Mouse (Mus musculus) heart, embryonic 10.5 days (tissue): ENCODE data around the gene Nkpd1. TPM values are rescaled to one million over a fixed set of nuclear protein-coding genes. Genes with fewer than 3 reads are reported as not detected.

ENCODE experiments used
- DNase-seq: peaks from one replicate; pipeline ENCODE4 v3.0.0-alpha.2; 2017; ENCODE audit warnings: low spot score
- H3K27ac ChIP-seq: fragments of 300-500 bp; sonication (generic); 2 replicates; pipeline ENCODE4 v1.5.1; 2016; ENCODE audit warnings: mild to moderate bottlenecking
- H3K27me3 ChIP-seq: fragments of 300-500 bp; sonication (generic); 2 replicates; pipeline ENCODE4 v1.6.1; 2016; ENCODE audit warnings: mild to moderate bottlenecking; ENCODE audit not compliant: poor library complexity, insufficient read depth, severe bottlenecking
- H3K36me3 ChIP-seq: fragments of 300-500 bp; sonication (generic); 2 replicates; pipeline ENCODE4 v1.6.1; 2016; ENCODE audit warnings: mild to moderate bottlenecking, moderate library complexity
- H3K4me1 ChIP-seq: fragments of 300-500 bp; sonication (generic); 2 replicates; pipeline ENCODE4 v1.6.1; 2016; ENCODE audit warnings: mild to moderate bottlenecking
- H3K4me3 ChIP-seq: fragments of 300-500 bp; sonication (generic); 2 replicates; pipeline ENCODE4 v1.5.1; 2016; ENCODE audit warnings: mild to moderate bottlenecking, moderate library complexity
- H3K9me3 ChIP-seq: fragments of 300-500 bp; sonication (generic); 2 replicates; pipeline ENCODE4 v1.6.1; 2016; ENCODE audit warnings: mild to moderate bottlenecking, moderate library complexity
- WGBS: fragments of 180-500 bp; shearing (Covaris S2); methylation state at CpG from one replicate; pipeline ENCODE4 v1.1.7; 2016; 5-methylcytosine and 5-hydroxymethylcytosine counted together
- polyA plus RNA-seq: library from polyadenylated mRNA; unstranded; fragments of >200 nt; fragmentation: Nextera tagmentation; extraction: Ambion mirVana; gene quantifications from 2 replicates; pipeline ENCODE4 v1.2.1, GENCODE M21; 2016

Gene Nkpd1
- polyA plus RNA-seq, 1 experiment from 2014 or later: 0.14 TPM

GRCm38 (mm10) chr7:19491731-19492130, 25.9 kb upstream of the Nkpd1 start:
- WGBS: 2% methylated on average over 26 of the region's 26 CpGs
- peaks cover 68% of the 10 kb centered on the region for H3K27me3 ChIP-seq
- H3K27ac ChIP-seq: peak overlapping the region; percentile 59; the same call in 1 of the 2 replicates
- peaks cover 18% of the 10 kb centered on the region for H3K4me1 ChIP-seq
- H3K9me3 ChIP-seq: no peaks in the 10 kb centered on the region
- peak overlapping the region; percentile 56 for H3K4me3 ChIP-seq
- DNase-seq: no peak
- peaks cover 21% of the 10 kb centered on the region; the same call in 1 of the 2 replicates for H3K36me3 ChIP-seq

GRCm38 (mm10) chr7:19494751-19495474, 22.7 kb upstream of the Nkpd1 start:
- no peak for DNase-seq
- peaks cover 20% of the 10 kb centered on the region for H3K4me1 ChIP-seq
- no peaks in the 10 kb centered on the region for H3K9me3 ChIP-seq
- peaks cover 6% of the 10 kb centered on the region; the same call in 1 of the 2 replicates for H3K36me3 ChIP-seq
- no peak overlapping the region for H3K27ac ChIP-seq
- peaks cover 39% of the 10 kb centered on the region for H3K27me3 ChIP-seq
- H3K4me3 ChIP-seq: no peak overlapping the region
- 74% methylated on average over 25 of the region's 25 CpGs for WGBS

- H3K27ac ChIP-seq: no peak overlapping the region
- WGBS: 64% methylated on average over 20 of the region's 20 CpGs
- no peaks in the 10 kb centered on the region for H3K9me3 ChIP-seq
- H3K36me3 ChIP-seq: peaks cover 6% of the 10 kb centered on the region; the same call in 1 of the 2 replicates
- peaks cover 32% of the 10 kb centered on the region for H3K27me3 ChIP-seq
- DNase-seq: no peak
- H3K4me1 ChIP-seq: peaks cover 23% of the 10 kb centered on the region
- H3K4me3 ChIP-seq: no peak overlapping the region
These were observed 22.0 kb upstream of the Nkpd1 start for GRCm38 (mm10) chr7:19495521-19496213.

- H3K27me3 ChIP-seq: peaks cover 26% of the 10 kb centered on the region
- no peaks in the 10 kb centered on the region for H3K9me3 ChIP-seq
- peaks cover 6% of the 10 kb centered on the region; the same call in 1 of the 2 replicates for H3K36me3 ChIP-seq
- no peak for DNase-seq
- no peak overlapping the region for H3K4me3 ChIP-seq
- WGBS: 69% methylated on average over 5 of the region's 5 CpGs
- H3K4me1 ChIP-seq: peaks cover 23% of the 10 kb centered on the region
- no peak overlapping the region for H3K27ac ChIP-seq
These were observed 21.5 kb upstream of the Nkpd1 start for GRCm38 (mm10) chr7:19496214-19496555.

GRCm38 (mm10) chr7:19498326-19498725, 19.3 kb upstream of the Nkpd1 start:
- H3K27ac ChIP-seq: no peak overlapping the region
- 70% methylated on average over 4 of the region's 4 CpGs for WGBS
- H3K9me3 ChIP-seq: no peaks in the 10 kb centered on the region
- peaks cover 6% of the 10 kb centered on the region; the same call in 1 of the 2 replicates for H3K36me3 ChIP-seq
- no peak for DNase-seq
- peaks cover 15% of the 10 kb centered on the region for H3K4me1 ChIP-seq
- no peak overlapping the region for H3K4me3 ChIP-seq
- H3K27me3 ChIP-seq: peaks cover 10% of the 10 kb centered on the region

GRCm38 (mm10) chr7:19500420-19501363, 16.9 kb upstream of the Nkpd1 start:
- no peaks in the 10 kb centered on the region for H3K9me3 ChIP-seq
- no peak overlapping the region for H3K27ac ChIP-seq
- no peak overlapping the region for H3K4me3 ChIP-seq
- H3K27me3 ChIP-seq: no peaks in the 10 kb centered on the region
- H3K36me3 ChIP-seq: no peaks in the 10 kb centered on the region
- DNase-seq: no peak
- peaks cover 14% of the 10 kb centered on the region for H3K4me1 ChIP-seq
- 66% methylated on average over 12 of the region's 12 CpGs for WGBS

- Histone ChIP-seq H3K4me3 (no peak overlapping the region), H3K27ac (no peak overlapping the region), H3K4me1 (peaks cover 15% of the 10 kb centered on the region), H3K9me3 (no peaks in the 10 kb centered on the region), H3K27me3 (no peaks in the 10 kb centered on the region), H3K36me3 (no peaks in the 10 kb centered on the region)
- WGBS: 74% methylated on average over 4 of the region's 4 CpGs
- no peak for DNase-seq
These were observed 16.0 kb upstream of the Nkpd1 start for GRCm38 (mm10) chr7:19501658-19502057.

GRCm38 (mm10) chr7:19503481-19504068, 14.1 kb upstream of the Nkpd1 start:
- Histone ChIP-seq H3K9me3 (no peaks in the 10 kb centered on the region), H3K4me1 (peaks cover 24% of the 10 kb centered on the region), H3K36me3 (no peaks in the 10 kb centered on the region), H3K27me3 (no peaks in the 10 kb centered on the region), H3K27ac (no peak overlapping the region), H3K4me3 (no peak overlapping the region)
- 30% methylated on average over 5 of the region's 5 CpGs for WGBS
- no peak for DNase-seq

- 28% methylated on average over 6 of the region's 6 CpGs for WGBS
- Histone ChIP-seq H3K27me3 (no peaks in the 10 kb centered on the region), H3K4me3 (peak overlapping the region; percentile 82; the same call in 1 of the 2 replicates), H3K4me1 (peaks cover 23% of the 10 kb centered on the region), H3K9me3 (no peaks in the 10 kb centered on the region), H3K36me3 (peaks cover 4% of the 10 kb centered on the region; the same call in 1 of the 2 replicates), H3K27ac (no peak overlapping the region)
- DNase-seq: no peak
These were observed 11.3 kb upstream of the Nkpd1 start for GRCm38 (mm10) chr7:19506326-19506725.

GRCm38 (mm10) chr7:19506969-19507611, 10.5 kb upstream of the Nkpd1 start:
- Histone ChIP-seq H3K4me3 (peak overlapping the region; percentile 82), H3K4me1 (peaks cover 23% of the 10 kb centered on the region), H3K36me3 (peaks cover 5% of the 10 kb centered on the region; the same call in 1 of the 2 replicates), H3K27me3 (no peaks in the 10 kb centered on the region), H3K9me3 (no peaks in the 10 kb centered on the region), H3K27ac (peak overlapping the region; percentile 94)
- WGBS: under 1% methylated on average over 71 of the region's 71 CpGs
- no peak for DNase-seq

- peaks cover 23% of the 10 kb centered on the region for H3K4me1 ChIP-seq
- peak overlapping the region; percentile 82 for H3K4me3 ChIP-seq
- H3K27me3 ChIP-seq: no peaks in the 10 kb centered on the region
- H3K9me3 ChIP-seq: no peaks in the 10 kb centered on the region
- WGBS: 5% methylated on average over 18 of the region's 18 CpGs
- DNase-seq: no peak
- H3K27ac ChIP-seq: peak overlapping the region; percentile 94
- peaks cover 5% of the 10 kb centered on the region; the same call in 1 of the 2 replicates for H3K36me3 ChIP-seq
These were observed 10.0 kb upstream of the Nkpd1 start for GRCm38 (mm10) chr7:19507612-19507981.
